Mouse (Mus musculus) forebrain, embryonic 13.5 days (tissue): ENCODE data around the gene Oxsr1. TPM values are rescaled to one million over a fixed set of nuclear protein-coding genes. Genes with fewer than 3 reads are reported as not detected.

Experiments
- ATAC-seq: fragments of 200-750 bp; cut with Nextera tagmentation; 2 replicates; pipeline ENCODE4 v1.8.0; 2017
- H3K27ac ChIP-seq: fragments of 300-500 bp; sonication (generic); 2 replicates; pipeline ENCODE4 v1.5.1; 2015; ENCODE audit warnings: inconsistent platforms, mild to moderate bottlenecking, moderate library complexity
- H3K27me3 ChIP-seq: fragments of 300-500 bp; sonication (generic); 2 replicates; pipeline ENCODE4 v1.6.1; 2015; ENCODE audit warnings: mild to moderate bottlenecking, inconsistent platforms
- H3K36me3 ChIP-seq: fragments of 300-500 bp; sonication (generic); 2 replicates; pipeline ENCODE4 v1.6.1; 2015; ENCODE audit warnings: mild to moderate bottlenecking, inconsistent platforms; ENCODE audit not compliant: poor library complexity, severe bottlenecking
- H3K4me1 ChIP-seq: fragments of 300-500 bp; sonication (generic); 2 replicates; pipeline ENCODE4 v1.6.1; 2015; ENCODE audit warnings: inconsistent platforms
- H3K4me2 ChIP-seq: fragments of 300-500 bp; sonication (generic); 2 replicates; pipeline ENCODE4 v1.6.1; 2015; ENCODE audit warnings: inconsistent platforms, mild to moderate bottlenecking, moderate library complexity
- H3K4me3 ChIP-seq: fragments of 300-500 bp; sonication (generic); 2 replicates; pipeline ENCODE4 v1.5.1; 2015; ENCODE audit warnings: mild to moderate bottlenecking, inconsistent platforms
- H3K9ac ChIP-seq: fragments of 300-500 bp; sonication (generic); 2 replicates; pipeline ENCODE4 v1.6.1; 2015; ENCODE audit warnings: mild to moderate bottlenecking, inconsistent platforms
- H3K9me3 ChIP-seq: fragments of 300-500 bp; sonication (generic); replicated peaks from 2 replicates; pipeline ENCODE4 v1.6.1; 2016; ENCODE audit warnings: inconsistent platforms
- WGBS: fragments of 180-500 bp; shearing (Covaris S2); methylation state at CpG from one replicate; pipeline ENCODE4 v1.1.7; 2015; 5-methylcytosine and 5-hydroxymethylcytosine counted together
- polyA plus RNA-seq: library from polyadenylated mRNA; unstranded; fragments of >200 nt; fragmentation: Nextera tagmentation; extraction: Ambion mirVana; gene quantifications from 2 replicates; pipeline ENCODE4 v1.2.1, GENCODE M21; 2015

Gene Oxsr1
- polyA plus RNA-seq, 1 experiment from 2014 or later: 13.0 TPM

- peaks cover 3% of the 10 kb centered on the region for H3K27me3 ChIP-seq
- no peak for ATAC-seq
- no peak overlapping the region for H3K9ac ChIP-seq
- no peak overlapping the region for H3K4me3 ChIP-seq
- H3K4me2 ChIP-seq: no peak overlapping the region
- H3K36me3 ChIP-seq: no peaks in the 10 kb centered on the region
- 84% methylated on average over 2 of the region's 2 CpGs for WGBS
- H3K9me3 ChIP-seq: no peaks in the 10 kb centered on the region
- H3K4me1 ChIP-seq: peaks cover 7% of the 10 kb centered on the region
- no peak overlapping the region for H3K27ac ChIP-seq
These were observed 12.6 kb upstream of the Oxsr1 start for GRCm38 (mm10) chr9:119334834-119335233.

- no peak overlapping the region for H3K27ac ChIP-seq
- no peaks in the 10 kb centered on the region for H3K36me3 ChIP-seq
- H3K27me3 ChIP-seq: peaks cover 3% of the 10 kb centered on the region
- H3K9me3 ChIP-seq: no peaks in the 10 kb centered on the region
- no peak overlapping the region for H3K4me2 ChIP-seq
- no peak overlapping the region for H3K9ac ChIP-seq
- no peak overlapping the region for H3K4me3 ChIP-seq
- no peak for ATAC-seq
- WGBS: 71% methylated on average over 10 of the region's 10 CpGs
- peaks cover 2% of the 10 kb centered on the region for H3K4me1 ChIP-seq
These were observed 12.1 kb upstream of the Oxsr1 start for GRCm38 (mm10) chr9:119334324-119334723.

GRCm38 (mm10) chr9:119330186-119330963 lies 8.1 kb upstream of the Oxsr1 start:
- H3K4me3 ChIP-seq: no peak overlapping the region
- H3K4me2 ChIP-seq: no peak overlapping the region
- no peaks in the 10 kb centered on the region for H3K4me1 ChIP-seq
- no peaks in the 10 kb centered on the region for H3K27me3 ChIP-seq
- H3K27ac ChIP-seq: no peak overlapping the region
- ATAC-seq: no peak
- no peaks in the 10 kb centered on the region for H3K36me3 ChIP-seq
- H3K9me3 ChIP-seq: no peaks in the 10 kb centered on the region
- WGBS: 90% methylated on average over 15 of the region's 15 CpGs
- H3K9ac ChIP-seq: no peak overlapping the region

- H3K4me2 ChIP-seq: no peak overlapping the region
- 85% methylated on average over 3 of the region's 3 CpGs for WGBS
- H3K4me3 ChIP-seq: no peak overlapping the region
- ATAC-seq: no peak
- peaks cover 2% of the 10 kb centered on the region; the same call in 1 of the 2 replicates for H3K4me1 ChIP-seq
- H3K36me3 ChIP-seq: no peaks in the 10 kb centered on the region
- H3K27ac ChIP-seq: no peak overlapping the region
- H3K9me3 ChIP-seq: no peaks in the 10 kb centered on the region
- no peaks in the 10 kb centered on the region for H3K27me3 ChIP-seq
- no peak overlapping the region for H3K9ac ChIP-seq
These were observed 6.3 kb upstream of the Oxsr1 start for GRCm38 (mm10) chr9:119328488-119328887.

DNA sequence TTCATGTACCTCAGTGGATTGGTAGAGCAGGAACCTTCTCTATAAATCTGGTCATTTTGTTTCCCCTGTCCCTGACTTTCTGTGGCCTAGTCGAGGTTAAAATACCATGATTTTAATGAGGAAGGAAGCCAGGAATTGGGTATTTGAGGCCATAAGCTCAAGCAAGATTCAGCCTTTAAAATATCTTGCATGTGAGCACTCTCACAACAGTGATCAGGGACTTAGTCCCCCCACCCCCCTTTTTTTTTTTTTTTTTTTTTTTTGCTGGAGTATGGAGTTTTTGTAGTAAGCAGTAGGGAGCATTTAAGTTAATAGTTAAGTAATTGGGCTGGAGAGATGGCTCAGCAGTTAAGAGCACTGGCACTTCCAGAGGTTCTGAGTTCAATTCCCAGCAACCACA lies 1.9 kb upstream of the Oxsr1 start:
- ATAC-seq: no peak
- no peak overlapping the region for H3K27ac ChIP-seq
- H3K4me2 ChIP-seq: no peak overlapping the region
- WGBS: 89% methylated on average over 1 of the region's 1 CpGs
- no peak overlapping the region for H3K4me3 ChIP-seq
- peaks cover 29% of the 10 kb centered on the region for H3K4me1 ChIP-seq
- H3K9ac ChIP-seq: no peak overlapping the region
- H3K36me3 ChIP-seq: no peaks in the 10 kb centered on the region
- H3K9me3 ChIP-seq: no peaks in the 10 kb centered on the region
- no peaks in the 10 kb centered on the region for H3K27me3 ChIP-seq

- Histone ChIP-seq H3K9ac (peak overlapping the region; percentile 90), H3K4me3 (peak overlapping the region; percentile 94), H3K4me2 (peak overlapping the region; percentile 99), H3K36me3 (no peaks in the 10 kb centered on the region), H3K4me1 (peaks cover 29% of the 10 kb centered on the region), H3K27ac (peak overlapping the region; percentile 90), H3K9me3 (no peaks in the 10 kb centered on the region), H3K27me3 (no peaks in the 10 kb centered on the region)
- ATAC-seq: no peak
- WGBS: 6% methylated on average over 9 of the region's 9 CpGs
These were observed 1.0 kb upstream of the Oxsr1 start for GRCm38 (mm10) chr9:119323260-119323645.

DNA sequence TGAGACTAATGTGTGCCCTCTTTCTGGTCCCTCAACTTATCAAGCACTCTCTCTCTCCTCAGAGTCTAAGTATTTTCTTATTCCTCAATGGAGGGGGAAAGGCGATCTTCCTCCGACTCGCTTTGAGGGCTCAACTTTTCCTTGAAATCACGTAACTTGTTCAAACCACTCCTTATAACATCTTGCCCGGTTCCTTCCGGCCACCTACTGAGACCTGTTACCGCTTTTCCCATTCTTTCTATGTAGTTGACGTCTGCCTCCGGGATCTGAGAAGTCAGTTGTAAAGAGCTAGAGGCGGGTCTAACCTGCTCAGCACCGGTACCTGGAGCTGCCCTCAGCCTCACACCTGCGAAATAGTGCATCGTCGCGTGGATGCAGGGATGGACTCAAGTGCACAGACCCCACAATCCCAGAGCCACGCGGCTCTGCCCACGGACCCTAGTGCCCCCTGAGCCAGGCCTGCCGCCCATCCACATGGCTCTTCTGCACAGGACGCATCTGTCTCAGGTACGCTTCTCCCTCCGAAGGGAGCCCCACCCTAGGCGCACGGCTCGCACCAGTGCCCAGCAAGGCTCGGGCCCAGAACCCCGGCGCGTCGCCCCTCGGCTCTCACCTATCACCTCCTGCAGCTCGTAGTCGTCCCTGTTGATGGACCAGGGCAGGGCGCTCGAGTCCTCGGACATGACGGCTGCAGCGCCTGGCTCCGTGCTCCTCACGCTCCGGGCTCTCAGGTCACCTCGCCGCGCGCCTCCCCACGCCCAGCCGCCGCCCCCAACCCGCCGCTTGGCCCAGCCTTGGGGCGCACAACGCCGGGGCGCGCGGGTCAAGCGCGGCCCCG lies 616 bp downstream of the Oxsr1 start:
- Histone ChIP-seq H3K4me2 (peak overlapping the region; percentile 99), H3K4me3 (peak overlapping the region; percentile 94), H3K9ac (peak overlapping the region; percentile 90), H3K27ac (peak overlapping the region; percentile 90), H3K27me3 (no peaks in the 10 kb centered on the region), H3K4me1 (peaks cover 29% of the 10 kb centered on the region), H3K36me3 (no peaks in the 10 kb centered on the region), H3K9me3 (no peaks in the 10 kb centered on the region)
- ATAC-seq: peak; percentile 48
- under 1% methylated on average over 59 of the region's 59 CpGs for WGBS

GRCm38 (mm10) chr9:119320946-119321345 lies 1.3 kb downstream of the Oxsr1 start:
- ATAC-seq: no peak
- Histone ChIP-seq H3K4me3 (peak overlapping the region; percentile 94), H3K36me3 (no peaks in the 10 kb centered on the region), H3K27me3 (no peaks in the 10 kb centered on the region), H3K27ac (no peak overlapping the region), H3K9me3 (no peaks in the 10 kb centered on the region), H3K4me1 (peaks cover 29% of the 10 kb centered on the region), H3K9ac (peak overlapping the region; percentile 90), H3K4me2 (peak overlapping the region; percentile 99)
- 6% methylated on average over 7 of the region's 7 CpGs for WGBS

DNA sequence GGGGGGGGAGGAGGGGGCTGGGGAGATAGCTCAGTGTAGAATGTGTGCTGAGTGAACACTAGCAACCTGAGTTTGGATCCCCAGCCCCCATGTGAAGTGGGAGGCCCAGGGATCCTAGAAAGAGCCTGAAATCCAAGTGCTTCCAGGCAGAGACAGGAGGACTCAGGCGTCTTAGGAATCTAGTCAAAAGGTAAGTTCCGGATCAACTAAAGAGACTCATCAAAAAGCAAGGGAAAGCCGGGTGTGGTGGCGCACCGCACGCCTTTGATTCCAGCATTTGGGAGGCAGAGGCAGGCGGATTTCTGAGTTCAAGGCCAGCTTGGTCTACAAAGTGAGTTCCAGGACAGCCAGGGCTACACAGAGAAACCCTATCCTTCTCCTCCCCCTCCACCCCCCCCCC lies 1.8 kb downstream of the Oxsr1 start:
- Histone ChIP-seq H3K27ac (no peak overlapping the region), H3K4me2 (peak overlapping the region; percentile 99), H3K36me3 (no peaks in the 10 kb centered on the region), H3K9ac (peak overlapping the region; percentile 90; the same call in 1 of the 2 replicates), H3K9me3 (no peaks in the 10 kb centered on the region), H3K27me3 (no peaks in the 10 kb centered on the region), H3K4me1 (peaks cover 31% of the 10 kb centered on the region), H3K4me3 (peak overlapping the region; percentile 94; the same call in 1 of the 2 replicates)
- no peak for ATAC-seq
- 77% methylated on average over 7 of the region's 7 CpGs for WGBS

DNA sequence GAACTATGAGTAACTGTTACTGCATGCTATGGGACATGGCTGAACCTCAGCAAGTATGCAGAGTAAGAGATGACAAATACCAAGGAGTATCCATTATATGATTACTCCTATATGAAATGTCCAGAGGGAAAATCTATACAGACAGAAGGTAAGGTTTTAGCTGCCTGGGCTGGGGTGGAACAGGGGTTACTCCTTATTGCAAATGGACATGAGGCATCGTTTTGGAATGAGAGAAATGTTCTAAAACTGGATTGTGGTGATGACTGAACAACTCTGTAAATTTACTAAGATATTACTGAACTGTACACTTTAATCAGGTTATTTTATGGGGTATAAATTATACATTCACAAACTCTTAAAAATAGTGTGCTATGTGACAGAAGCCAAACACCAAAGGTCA lies 3.3 kb downstream of the Oxsr1 start:
- Histone ChIP-seq H3K27me3 (no peaks in the 10 kb centered on the region), H3K9me3 (no peaks in the 10 kb centered on the region), H3K4me3 (no peak overlapping the region), H3K27ac (no peak overlapping the region), H3K9ac (no peak overlapping the region), H3K4me2 (no peak overlapping the region), H3K36me3 (no peaks in the 10 kb centered on the region), H3K4me1 (peaks cover 34% of the 10 kb centered on the region)
- WGBS: 92% methylated on average over 1 of the region's 1 CpGs
- ATAC-seq: no peak

DNA sequence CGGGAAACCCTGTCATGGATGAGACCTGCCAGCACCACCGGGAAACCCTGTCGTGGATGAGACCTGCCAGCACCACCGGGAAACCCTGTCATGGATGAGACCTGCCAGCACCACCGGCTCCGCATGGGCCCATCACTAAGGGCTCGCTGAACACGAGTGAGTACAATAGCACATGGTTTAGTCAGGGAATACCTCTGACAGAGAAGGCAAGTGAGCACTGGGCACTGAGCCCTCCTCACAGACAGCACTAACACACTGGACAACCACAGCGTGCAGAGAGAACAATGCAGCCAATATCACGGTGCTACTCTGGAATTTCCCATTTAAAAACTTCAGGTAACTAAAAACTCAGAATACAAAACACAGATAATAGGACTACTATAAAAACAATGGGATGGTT lies 9.1 kb downstream of the Oxsr1 start:
- 91% methylated on average over 10 of the region's 10 CpGs for WGBS
- H3K9ac ChIP-seq: no peak overlapping the region
- no peaks in the 10 kb centered on the region for H3K36me3 ChIP-seq
- H3K9me3 ChIP-seq: no peaks in the 10 kb centered on the region
- no peak overlapping the region for H3K4me2 ChIP-seq
- peaks cover 5% of the 10 kb centered on the region; the same call in 1 of the 2 replicates for H3K4me1 ChIP-seq
- ATAC-seq: no peak
- no peak overlapping the region for H3K4me3 ChIP-seq
- H3K27ac ChIP-seq: no peak overlapping the region
- no peaks in the 10 kb centered on the region for H3K27me3 ChIP-seq

GRCm38 (mm10) chr9:119309067-119309466 lies 13.2 kb downstream of the Oxsr1 start:
- Histone ChIP-seq H3K36me3 (no peaks in the 10 kb centered on the region), H3K9ac (no peak overlapping the region), H3K4me3 (no peak overlapping the region), H3K4me1 (no peaks in the 10 kb centered on the region; the same call in 1 of the 2 replicates), H3K4me2 (no peak overlapping the region), H3K9me3 (no peaks in the 10 kb centered on the region), H3K27ac (no peak overlapping the region), H3K27me3 (no peaks in the 10 kb centered on the region)
- WGBS: 94% methylated on average over 1 of the region's 1 CpGs
- no peak for ATAC-seq
